Mouse (Mus musculus): Measurements from ENCODE around the gene Akr1a1.

- TF ChIP-seq CEBPB (IDR thresholded peaks at IDR 0.05; ENCODE audit: low read depth) (no peak), CTCF (IDR thresholded peaks at IDR 0.05; ENCODE audit: control insufficient read depth, insufficient read depth, insufficient read length) (no peak), USF1 (IDR thresholded peaks at IDR 0.05; ENCODE audit: low read depth) (no peak), MAX (IDR thresholded peaks at IDR 0.05) (no peak), MYOG (IDR thresholded peaks at IDR 0.05; ENCODE audit: control insufficient read depth, extremely low read depth, insufficient read length) (no peak)
These were observed 7.2 kb downstream of the Akr1a1 start for GRCm38 (mm10) chr4:116644326-116644725.

All from C2C12 (cell line).